Mouse (Mus musculus) neural tube, embryonic 11.5 days (tissue): ENCODE results near the gene Trpv2. TPM values are rescaled to one million over a fixed set of nuclear protein-coding genes. Genes with fewer than 3 reads are reported as not detected.

Experiments
- ATAC-seq: fragments of 200-750 bp; cut with Nextera tagmentation; 2 replicates; pipeline ENCODE4 v1.8.0; 2017; ENCODE audit warnings: moderate number of reproducible peaks, mild to moderate bottlenecking, moderate TSS enrichment, moderate library complexity; ENCODE audit not compliant: insufficient read depth, low FRiP score, low TSS enrichment
- DNase-seq: peaks from one replicate; pipeline ENCODE4 v3.0.0-alpha.2; 2015; ENCODE audit warnings: low spot score
- H3K27ac ChIP-seq: fragments of 300-500 bp; sonication (generic); 2 replicates; pipeline ENCODE4 v1.5.1; 2014; ENCODE audit warnings: low read depth, mild to moderate bottlenecking, low read length
- H3K27me3 ChIP-seq: fragments of 300-500 bp; sonication (generic); 2 replicates; pipeline ENCODE4 v1.6.1; 2014; ENCODE audit warnings: mild to moderate bottlenecking, low read length, mixed read lengths; ENCODE audit not compliant: control insufficient read depth, insufficient read depth
- H3K36me3 ChIP-seq: fragments of 300-500 bp; sonication (generic); 2 replicates; pipeline ENCODE4 v1.6.1; 2014; ENCODE audit warnings: mild to moderate bottlenecking, low read length, moderate library complexity, mixed read lengths; ENCODE audit not compliant: control insufficient read depth, insufficient read depth
- H3K4me1 ChIP-seq: fragments of 300-500 bp; sonication (generic); 2 replicates; pipeline ENCODE4 v1.6.1; 2014; ENCODE audit warnings: low read length, mixed read lengths; ENCODE audit not compliant: control insufficient read depth, insufficient read depth
- H3K4me2 ChIP-seq: fragments of 300-500 bp; sonication (generic); 2 replicates; pipeline ENCODE4 v1.6.1; 2014; ENCODE audit warnings: low read depth, mild to moderate bottlenecking, moderate library complexity
- H3K4me3 ChIP-seq: fragments of 300-500 bp; sonication (generic); 2 replicates; pipeline ENCODE4 v1.5.1; 2014; ENCODE audit warnings: low read depth, low read length
- H3K9ac ChIP-seq: fragments of 300-500 bp; sonication (generic); 2 replicates; pipeline ENCODE4 v1.6.1; 2014; ENCODE audit warnings: mild to moderate bottlenecking, low read length
- H3K9me3 ChIP-seq: fragments of 300-500 bp; sonication (generic); 2 replicates; pipeline ENCODE4 v1.6.1; 2016; ENCODE audit warnings: low read length; ENCODE audit not compliant: control insufficient read depth
- WGBS: fragments of 180-500 bp; shearing (Covaris S2); extraction: QIAGEN DNeasy Blood & Tissue Kit; methylation state at CpG from one replicate; pipeline ENCODE4 v1.1.7; 2014; 5-methylcytosine and 5-hydroxymethylcytosine counted together
- polyA plus RNA-seq: library from polyadenylated mRNA; unstranded; fragments of >200 nt; fragmentation: Nextera tagmentation; extraction: Ambion mirVana; gene quantifications from 2 replicates; pipeline ENCODE4 v1.2.1, GENCODE M21; 2014

Trpv2 gene
- polyA plus RNA-seq, 1 experiment from 2014 or later: 11.7 TPM

DNA sequence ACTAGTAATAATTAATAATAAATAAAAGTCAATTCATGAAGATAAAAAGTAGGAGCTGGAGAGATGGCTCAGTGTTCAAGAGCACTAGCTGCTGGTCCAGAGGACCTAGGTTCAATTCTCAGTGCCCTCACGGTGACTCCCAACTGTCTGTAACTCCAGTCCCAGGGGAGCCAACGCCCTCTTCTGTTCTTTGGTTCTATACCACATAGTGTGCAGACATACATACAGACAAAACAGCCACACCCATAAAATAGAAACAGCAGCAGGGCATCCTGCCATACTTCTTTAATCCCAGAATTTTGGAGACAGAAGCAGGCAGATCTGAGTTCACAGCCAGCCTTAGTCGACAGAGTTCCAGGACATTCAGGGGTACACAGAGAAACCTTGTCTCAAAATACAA is 30.3 kb upstream of the Trpv2 start:
- Histone ChIP-seq H3K9ac (no peak overlapping the region), H3K4me3 (no peak overlapping the region), H3K27ac (no peak overlapping the region), H3K27me3 (0 out of 2 replicates have a peak, but pooled peaks cover 2% of the 10 kb centered on the region), H3K4me1 (no peaks in the 10 kb centered on the region), H3K9me3 (no peaks in the 10 kb centered on the region), H3K36me3 (no peaks in the 10 kb centered on the region), H3K4me2 (no peak overlapping the region)
- WGBS: 93% methylated on average over 3 of the region's 3 CpGs
- DNase-seq (no peak), ATAC-seq (no peak)

DNA sequence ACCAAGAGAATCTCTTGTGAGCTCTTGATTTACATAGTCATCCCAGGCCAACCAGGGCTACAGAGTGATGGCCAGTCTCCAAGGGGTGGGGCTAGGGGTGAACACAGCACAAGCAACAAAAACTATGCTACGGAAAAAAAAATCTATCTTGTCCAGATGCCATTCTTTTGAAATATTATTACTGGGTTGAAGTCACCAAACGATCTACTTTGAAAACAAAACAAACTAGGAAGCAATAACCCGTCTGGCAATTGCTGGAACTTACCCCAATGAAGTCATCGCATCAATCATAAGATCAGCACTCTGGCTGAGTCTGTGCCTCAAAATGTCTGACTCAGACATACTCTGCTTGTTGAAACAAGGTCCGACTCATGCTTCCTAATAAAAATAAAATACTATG is 24.5 kb upstream of the Trpv2 start:
- Histone ChIP-seq H3K27ac (peak overlapping the region; percentile 97), H3K27me3 (no peaks in the 10 kb centered on the region), H3K36me3 (no peaks in the 10 kb centered on the region), H3K9me3 (no peaks in the 10 kb centered on the region), H3K4me2 (peak overlapping the region; percentile 93), H3K4me1 (peaks cover 19% of the 10 kb centered on the region), H3K4me3 (peak overlapping the region; percentile 75), H3K9ac (peak overlapping the region; percentile 98)
- 30% methylated on average over 5 of the region's 5 CpGs for WGBS
- DNase-seq: peak; percentile 18
- no peak for ATAC-seq

- H3K27me3 ChIP-seq: no peaks in the 10 kb centered on the region
- peak; percentile 15; the same call in 1 of the 2 replicates for ATAC-seq
- peak overlapping the region; percentile 93 for H3K4me2 ChIP-seq
- WGBS: 8% methylated on average over 11 of the region's 11 CpGs
- peak overlapping the region; percentile 97 for H3K27ac ChIP-seq
- DNase-seq: peak; percentile 66
- no peaks in the 10 kb centered on the region for H3K36me3 ChIP-seq
- H3K4me1 ChIP-seq: peaks cover 22% of the 10 kb centered on the region
- H3K4me3 ChIP-seq: peak overlapping the region; percentile 75
- no peaks in the 10 kb centered on the region for H3K9me3 ChIP-seq
- H3K9ac ChIP-seq: peak overlapping the region; percentile 98
Observed at GRCm38 (mm10) chr11:62550227-62550685, 24.0 kb upstream of the Trpv2 start.

DNA sequence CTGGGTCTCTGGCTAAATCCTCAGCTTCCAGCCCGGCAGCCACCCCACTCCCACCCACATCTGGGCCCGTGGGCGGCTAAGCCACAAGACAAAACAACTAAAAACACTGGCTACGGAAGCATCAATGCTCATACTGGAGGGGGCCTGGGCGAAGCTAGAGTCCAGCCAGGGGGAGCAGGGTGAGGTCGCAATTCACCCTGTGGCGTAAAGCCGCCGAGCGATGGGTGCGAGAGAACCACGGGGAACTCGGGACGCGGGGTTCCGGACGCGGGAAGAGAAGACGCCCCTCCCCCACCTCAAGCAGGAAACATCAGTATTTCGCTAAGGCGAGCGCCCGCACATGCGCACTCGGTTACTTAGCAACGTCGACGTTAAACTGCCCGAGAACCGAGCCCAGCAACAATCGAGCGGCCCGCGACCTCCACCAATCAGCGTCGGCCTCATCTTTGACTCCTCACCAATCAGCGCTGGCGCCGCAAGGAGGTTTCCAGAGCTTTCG is 23.5 kb upstream of the Trpv2 start, which contains the start of gene Ubb:
Gene Ubb, plus strand, starts transcription at position 445 of the 499 bp plus-strand sequence.
- no peaks in the 10 kb centered on the region for H3K27me3 ChIP-seq
- no peaks in the 10 kb centered on the region for H3K9me3 ChIP-seq
- peak; percentile 99 for DNase-seq
- no peaks in the 10 kb centered on the region for H3K36me3 ChIP-seq
- H3K9ac ChIP-seq: peak within 1 kb of the TSS; percentile 98
- peak within 1 kb of the TSS; percentile 93 for H3K4me2 ChIP-seq
- ATAC-seq: peak; percentile 97
- H3K4me1 ChIP-seq: peaks cover 22% of the 10 kb centered on the region
- WGBS: under 1% methylated on average over 40 of the region's 40 CpGs
- peak within 1 kb of the TSS; percentile 97 for H3K27ac ChIP-seq
- H3K4me3 ChIP-seq: peak within 1 kb of the TSS; percentile 75

GRCm38 (mm10) chr11:62551226-62552119 is 22.8 kb upstream of the Trpv2 start:
- peak overlapping the region; percentile 98 for H3K9ac ChIP-seq
- WGBS: under 1% methylated on average over 55 of the region's 58 CpGs
- H3K4me3 ChIP-seq: peak overlapping the region; percentile 75
- H3K27me3 ChIP-seq: no peaks in the 10 kb centered on the region
- H3K4me2 ChIP-seq: peak overlapping the region; percentile 93
- no peaks in the 10 kb centered on the region for H3K36me3 ChIP-seq
- ATAC-seq (peak; percentile 84), DNase-seq (peak; percentile 92)
- H3K4me1 ChIP-seq: peaks cover 22% of the 10 kb centered on the region
- H3K27ac ChIP-seq: peak overlapping the region; percentile 76
- H3K9me3 ChIP-seq: no peaks in the 10 kb centered on the region

GRCm38 (mm10) chr11:62553186-62553585 is 21.1 kb upstream of the Trpv2 start:
- Histone ChIP-seq H3K27me3 (no peaks in the 10 kb centered on the region), H3K27ac (no peak overlapping the region), H3K36me3 (no peaks in the 10 kb centered on the region), H3K4me3 (peak overlapping the region; percentile 45), H3K9ac (peak overlapping the region; percentile 19; the same call in 1 of the 2 replicates), H3K4me2 (peak overlapping the region; percentile 72), H3K9me3 (no peaks in the 10 kb centered on the region), H3K4me1 (peaks cover 22% of the 10 kb centered on the region)
- no peak for DNase-seq
- 34% methylated on average over 1 of the region's 1 CpGs for WGBS
- no peak for ATAC-seq

DNA sequence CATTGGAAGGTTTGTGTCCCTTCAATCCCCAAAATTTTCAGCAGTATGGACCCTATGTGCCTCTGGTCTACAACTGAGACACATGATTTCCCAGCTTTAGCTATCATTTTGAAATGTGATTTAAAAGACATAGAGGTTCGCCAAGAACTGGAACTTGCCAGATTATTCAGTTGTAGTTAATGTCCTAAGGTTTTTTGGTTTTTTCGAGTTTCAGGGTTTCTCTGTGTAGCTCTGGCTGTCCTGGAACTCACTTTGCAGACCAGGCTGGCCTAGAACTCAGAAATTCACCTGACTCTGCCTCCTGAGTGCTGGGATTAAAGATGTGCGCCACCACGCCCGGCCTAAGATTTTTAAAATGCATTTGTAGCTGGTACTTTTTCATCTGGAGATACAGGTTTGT is 20.7 kb upstream of the Trpv2 start:
- no peaks in the 10 kb centered on the region for H3K27me3 ChIP-seq
- WGBS: 91% methylated on average over 5 of the region's 5 CpGs
- no peaks in the 10 kb centered on the region for H3K9me3 ChIP-seq
- H3K4me1 ChIP-seq: peaks cover 22% of the 10 kb centered on the region
- no peak overlapping the region for H3K9ac ChIP-seq
- ATAC-seq (no peak), DNase-seq (no peak)
- no peaks in the 10 kb centered on the region for H3K36me3 ChIP-seq
- H3K27ac ChIP-seq: no peak overlapping the region
- H3K4me2 ChIP-seq: peak overlapping the region; percentile 72
- H3K4me3 ChIP-seq: peak overlapping the region; percentile 45

- Histone ChIP-seq H3K27me3 (no peaks in the 10 kb centered on the region), H3K4me1 (peaks cover 22% of the 10 kb centered on the region), H3K4me2 (peak overlapping the region; percentile 72), H3K27ac (no peak overlapping the region), H3K9ac (no peak overlapping the region), H3K36me3 (no peaks in the 10 kb centered on the region), H3K4me3 (peak overlapping the region; percentile 45), H3K9me3 (no peaks in the 10 kb centered on the region)
- no peak for ATAC-seq
- 81% methylated on average over 5 of the region's 5 CpGs for WGBS
- no peak for DNase-seq
Observed at GRCm38 (mm10) chr11:62554163-62554855, 20.0 kb upstream of the Trpv2 start.
